Mouse (Mus musculus) megakaryocyte, embryonic 14.5 days (primary cell): ENCODE measurements around the gene Olfr525.

ENCODE experiments used
- FLI1 ChIP-seq: IDR thresholded peaks from 2 replicates; pipeline ENCODE4 v1.6.1; 2012; ENCODE audit warnings: low read length, inconsistent platforms, mixed read lengths
- GATA1 ChIP-seq: IDR thresholded peaks from 3 replicates; pipeline ENCODE4 v1.6.1; 2012; ENCODE audit warnings: mixed read lengths, low read length, inconsistent platforms, borderline replicate concordance

GRCm38 (mm10) chr7:140333717-140334116 lies 13.1 kb downstream of the Olfr525 start, which contains the start of gene Olfr527:
- TF ChIP-seq GATA1, result no peak
- TF ChIP-seq FLI1, result no peak
